ENCODE assay signal across 8 mouse cellular contexts in the genomic region with DNA sequence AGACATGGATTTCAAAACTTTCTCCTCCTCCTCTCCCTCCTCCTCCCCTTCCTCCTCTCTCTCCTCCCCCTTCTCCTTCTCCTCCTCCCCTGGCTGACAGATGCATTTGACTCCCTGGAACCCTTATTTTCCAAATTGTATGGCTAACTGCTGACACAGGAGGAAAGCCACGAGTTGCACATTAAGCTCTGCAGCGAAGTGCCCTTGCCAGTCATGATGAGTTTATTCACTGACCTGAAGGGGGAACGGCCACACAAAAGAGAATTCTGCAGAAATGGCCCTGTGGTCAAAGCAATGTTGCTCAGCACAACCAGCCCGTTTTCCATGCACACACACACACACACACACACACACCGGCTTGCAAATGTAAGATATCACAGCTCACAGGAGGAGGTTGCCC.
DNase-seq lines count a peak whose midpoint lies in the region; ATAC-seq lines count a peak whose summit lies in the region.

No protein-coding gene starts in this region.

- peak overlapping the region; percentile 62 for H3K9ac ChIP-seq in heart, embryonic 13.5 days
- H3K9ac ChIP-seq in hindbrain, embryonic 16.5 days (ENCODE audit: low read depth, low read length): 0 out of 2 replicates have a peak overlapping the region, but pooled peaks have one; percentile 4
- H3K9ac ChIP-seq in liver, embryonic 15.5 days: no peak overlapping the region

- H3K36me3 ChIP-seq in heart, embryonic 13.5 days: no peaks in the 10 kb centered on the region
- H3K36me3 ChIP-seq in hindbrain, embryonic 16.5 days (ENCODE audit: control insufficient read depth, insufficient read depth, low read length): no peaks in the 10 kb centered on the region
- no peaks in the 10 kb centered on the region for H3K36me3 ChIP-seq in liver, embryonic 15.5 days (replicated peaks)

- H3K4me1 ChIP-seq in heart, embryonic 13.5 days: peaks cover 94% of the 10 kb centered on the region
- peaks cover 16% of the 10 kb centered on the region for H3K4me1 ChIP-seq in hindbrain, embryonic 16.5 days (ENCODE audit: control insufficient read depth, insufficient read depth, low read depth, low read length)
- H3K4me1 ChIP-seq in liver, embryonic 15.5 days (replicated peaks): peaks cover 78% of the 10 kb centered on the region

- no peaks in the 10 kb centered on the region for H3K27me3 ChIP-seq in heart, embryonic 13.5 days (replicated peaks)
- no peaks in the 10 kb centered on the region for H3K27me3 ChIP-seq in hindbrain, embryonic 16.5 days (replicated peaks; ENCODE audit: control insufficient read depth, insufficient read depth, low read length)
- no peaks in the 10 kb centered on the region for H3K27me3 ChIP-seq in liver, embryonic 15.5 days

- 31% methylated on average over 5 of the region's 5 CpGs for WGBS in heart, embryonic 13.5 days
- WGBS in hindbrain, embryonic 16.5 days: 22% methylated on average over 5 of the region's 5 CpGs
- 8% methylated on average over 5 of the region's 5 CpGs for WGBS in liver, embryonic 15.5 days (ENCODE audit: insufficient replicate concordance)

- peak overlapping the region; percentile 93 for H3K27ac ChIP-seq in heart, embryonic 13.5 days (replicated peaks)
- H3K27ac ChIP-seq in hindbrain, embryonic 16.5 days (ENCODE audit: low read depth, low read length): peak overlapping the region; percentile 14
- peak overlapping the region; percentile 82 for H3K27ac ChIP-seq in liver, embryonic 15.5 days (replicated peaks)

- no peaks in the 10 kb centered on the region for H3K9me3 ChIP-seq in heart, embryonic 13.5 days
- no peaks in the 10 kb centered on the region for H3K9me3 ChIP-seq in hindbrain, embryonic 16.5 days (ENCODE audit: control insufficient read depth, low read length)
- H3K9me3 ChIP-seq in liver, embryonic 15.5 days (replicated peaks): no peaks in the 10 kb centered on the region

- H3K4me2 ChIP-seq in heart, embryonic 13.5 days: peak overlapping the region; percentile 39
- no peak overlapping the region for H3K4me2 ChIP-seq in hindbrain, embryonic 16.5 days (ENCODE audit: low read length)
- H3K4me2 ChIP-seq in liver, embryonic 15.5 days: peak overlapping the region; percentile 53

- no peak overlapping the region for H3K4me3 ChIP-seq in heart, embryonic 13.5 days
- no peak overlapping the region for H3K4me3 ChIP-seq in hindbrain, embryonic 16.5 days (ENCODE audit: low read length)
- H3K4me3 ChIP-seq in liver, embryonic 15.5 days (replicated peaks): no peak overlapping the region; the same call in 1 of the 2 replicates

- ATAC-seq in heart, embryonic 13.5 days (ENCODE audit: extremely low read depth, insufficient number of reproducible peaks, low FRiP score, low TSS enrichment): no peak
- ATAC-seq in hindbrain, embryonic 16.5 days: no peak
- ATAC-seq in liver, embryonic 15.5 days (ENCODE audit: insufficient read depth): no peak

- no peak for DNase-seq in heart, postnatal 4 days
- DNase-seq in brain, adult 2 months (ENCODE audit: low read depth, low spot score): peak; percentile 26
- DNase-seq in urinary bladder, postnatal 36 days (ENCODE audit: low spot score in 2 of 2): no peak
- DNase-seq in spleen, adult 18-20 months: no peak
- DNase-seq in thymus, postnatal 14 days: no peak

Comparison
In these comparisons a context has a peak if more than half of its experiments do, and no peak if none do; other contexts are left out.
1. H3K27ac ChIP-seq: peak in every context shown above with its lines; median percentile 93 in heart, embryonic 13.5 days; 82 in liver, embryonic 15.5 days; 14 in hindbrain, embryonic 16.5 days.